Mouse (Mus musculus): ENCODE measurements around the gene Acbd6. TPM values are rescaled to one million over a fixed set of nuclear protein-coding genes. Genes with fewer than 3 reads are reported as not detected.

The Acbd6 gene
- polyA plus RNA-seq, 1 experiment from 2014 or later: 34.3 TPM

GRCm38 (mm10) chr1:155654961-155655360, 97.0 kb downstream of the Acbd6 start:
- TF ChIP-seq EP300 (IDR thresholded peaks at IDR 0.05; ENCODE audit: low read depth) (no peak), CTCF (IDR thresholded peaks at IDR 0.05; ENCODE audit: low read depth) (no peak)
- WGBS (ENCODE audit: insufficient replicate concordance): 74% methylated on average over 3 of the region's 3 CpGs
- Histone ChIP-seq H3K9ac (replicated peaks) (no peak overlapping the region), H3K4me3 (ENCODE audit: low read depth, low read length) (no peak overlapping the region), H3K4me2 (ENCODE audit: low read depth, low read length) (no peak overlapping the region), H3K36me3 (replicated peaks; ENCODE audit: insufficient read depth, low read length) (no peaks in the 10 kb centered on the region), H3K9me3 (ENCODE audit: low read length) (no peaks in the 10 kb centered on the region), H3K4me1 (ENCODE audit: insufficient read depth) (no peaks in the 10 kb centered on the region), H3K27me3 (ENCODE audit: insufficient read depth, low read length) (no peaks in the 10 kb centered on the region), H3K27ac (ENCODE audit: low read depth) (no peak overlapping the region)
- DNase-seq (no peak), ATAC-seq (no peak)

GRCm38 (mm10) chr1:155656321-155656720, 98.4 kb downstream of the Acbd6 start:
- 80% methylated on average over 5 of the region's 5 CpGs for WGBS (ENCODE audit: insufficient replicate concordance)
- Histone ChIP-seq H3K4me1 (ENCODE audit: insufficient read depth) (no peaks in the 10 kb centered on the region), H3K4me3 (ENCODE audit: low read depth, low read length) (no peak overlapping the region), H3K4me2 (ENCODE audit: low read depth, low read length) (no peak overlapping the region), H3K9ac (replicated peaks) (no peak overlapping the region), H3K9me3 (ENCODE audit: low read length) (no peaks in the 10 kb centered on the region), H3K27ac (ENCODE audit: low read depth) (no peak overlapping the region), H3K36me3 (replicated peaks; ENCODE audit: insufficient read depth, low read length) (no peaks in the 10 kb centered on the region), H3K27me3 (ENCODE audit: insufficient read depth, low read length) (no peaks in the 10 kb centered on the region)
- TF ChIP-seq CTCF (IDR thresholded peaks at IDR 0.05; ENCODE audit: low read depth): no peak
- no peak for TF ChIP-seq EP300 (IDR thresholded peaks at IDR 0.05; ENCODE audit: low read depth)
- ATAC-seq (no peak), DNase-seq (no peak)

- Histone ChIP-seq H3K27me3 (ENCODE audit: insufficient read depth, low read length) (no peaks in the 10 kb centered on the region), H3K27ac (ENCODE audit: low read depth) (no peak overlapping the region), H3K4me1 (ENCODE audit: insufficient read depth) (no peaks in the 10 kb centered on the region), H3K36me3 (replicated peaks; ENCODE audit: insufficient read depth, low read length) (no peaks in the 10 kb centered on the region), H3K4me3 (ENCODE audit: low read depth, low read length) (no peak overlapping the region), H3K4me2 (ENCODE audit: low read depth, low read length) (no peak overlapping the region), H3K9me3 (ENCODE audit: low read length) (no peaks in the 10 kb centered on the region), H3K9ac (replicated peaks) (no peak overlapping the region)
- WGBS (ENCODE audit: insufficient replicate concordance): 52% methylated on average over 5 of the region's 5 CpGs
- ATAC-seq (no peak), DNase-seq (no peak)
- TF ChIP-seq CTCF (IDR thresholded peaks at IDR 0.05; ENCODE audit: low read depth): no peak
- TF ChIP-seq EP300 (IDR thresholded peaks at IDR 0.05; ENCODE audit: low read depth): no peak
Observed at GRCm38 (mm10) chr1:155663994-155664393, 106.1 kb downstream of the Acbd6 start.

GRCm38 (mm10) chr1:155675570-155675969, 117.7 kb downstream of the Acbd6 start:
- no peaks in the 10 kb centered on the region for H3K36me3 ChIP-seq (replicated peaks; ENCODE audit: insufficient read depth, low read length)
- no peak for TF ChIP-seq CTCF (IDR thresholded peaks at IDR 0.05; ENCODE audit: low read depth)
- no peak for TF ChIP-seq EP300 (IDR thresholded peaks at IDR 0.05; ENCODE audit: low read depth)
- H3K4me3 ChIP-seq (ENCODE audit: low read depth, low read length): no peak overlapping the region
- H3K4me2 ChIP-seq (ENCODE audit: low read depth, low read length): no peak overlapping the region
- H3K27ac ChIP-seq (ENCODE audit: low read depth): no peak overlapping the region
- H3K9me3 ChIP-seq (ENCODE audit: low read length): no peaks in the 10 kb centered on the region
- no peaks in the 10 kb centered on the region for H3K4me1 ChIP-seq (ENCODE audit: insufficient read depth)
- no peaks in the 10 kb centered on the region for H3K27me3 ChIP-seq (ENCODE audit: insufficient read depth, low read length)
- 90% methylated on average over 6 of the region's 6 CpGs for WGBS (ENCODE audit: insufficient replicate concordance)
- ATAC-seq: no peak
- H3K9ac ChIP-seq (replicated peaks): no peak overlapping the region
- DNase-seq: no peak

GRCm38 (mm10) chr1:155681116-155681799, 123.3 kb downstream of the Acbd6 start:
- Histone ChIP-seq H3K36me3 (replicated peaks; ENCODE audit: insufficient read depth, low read length) (no peaks in the 10 kb centered on the region), H3K27ac (ENCODE audit: low read depth) (no peak overlapping the region), H3K9ac (replicated peaks) (no peak overlapping the region), H3K9me3 (ENCODE audit: low read length) (no peaks in the 10 kb centered on the region), H3K27me3 (ENCODE audit: insufficient read depth, low read length) (no peaks in the 10 kb centered on the region), H3K4me1 (ENCODE audit: insufficient read depth) (no peaks in the 10 kb centered on the region), H3K4me3 (ENCODE audit: low read depth, low read length) (no peak overlapping the region), H3K4me2 (ENCODE audit: low read depth, low read length) (no peak overlapping the region)
- 82% methylated on average over 10 of the region's 10 CpGs for WGBS (ENCODE audit: insufficient replicate concordance)
- TF ChIP-seq CTCF (IDR thresholded peaks at IDR 0.05; ENCODE audit: low read depth): no peak
- TF ChIP-seq EP300 (IDR thresholded peaks at IDR 0.05; ENCODE audit: low read depth): no peak
- DNase-seq: no peak
- ATAC-seq: no peak

GRCm38 (mm10) chr1:155686816-155687215, 128.9 kb downstream of the Acbd6 start:
- ATAC-seq: no peak

More at GRCm38 (mm10) chr1:155686816-155687215, 128.9 kb downstream of the Acbd6 start:
- no peak overlapping the region for H3K4me2 ChIP-seq (ENCODE audit: low read depth, low read length)
- no peak for TF ChIP-seq CTCF (IDR thresholded peaks at IDR 0.05; ENCODE audit: low read depth)
- TF ChIP-seq EP300 (IDR thresholded peaks at IDR 0.05; ENCODE audit: low read depth): no peak
- H3K4me3 ChIP-seq (ENCODE audit: low read depth, low read length): no peak overlapping the region
- no peaks in the 10 kb centered on the region for H3K4me1 ChIP-seq (ENCODE audit: insufficient read depth)
- no peaks in the 10 kb centered on the region for H3K27me3 ChIP-seq (ENCODE audit: insufficient read depth, low read length)
- DNase-seq: no peak
- no peaks in the 10 kb centered on the region; the same call in 1 of the 2 replicates for H3K36me3 ChIP-seq (replicated peaks; ENCODE audit: insufficient read depth, low read length)
- WGBS (ENCODE audit: insufficient replicate concordance): 88% methylated on average over 15 of the region's 15 CpGs
- H3K9me3 ChIP-seq (ENCODE audit: low read length): no peaks in the 10 kb centered on the region
- no peak overlapping the region for H3K9ac ChIP-seq (replicated peaks)
- H3K27ac ChIP-seq (ENCODE audit: low read depth): no peak overlapping the region

Measured in liver, postnatal 0 days (tissue).